Mouse (Mus musculus): Measurements from ENCODE around the gene Six4.

GRCm38 (mm10) chr12:73123093-73124041 is 10.1 kb upstream of the Six4 start, which contains the start of gene Mnat1:
- TF ChIP-seq CTCF (IDR thresholded peaks at IDR 0.05; ENCODE audit: control insufficient read depth, insufficient read depth, low read length): no peak
- peak; percentile 50 for TF ChIP-seq POLR2A (IDR thresholded peaks at IDR 0.05; ENCODE audit: borderline replicate concordance, control insufficient read depth, low read depth, low read length)
